Mouse (Mus musculus) kidney, embryonic 15.5 days (tissue): ENCODE data around the gene Acad9. TPM values are rescaled to one million over a fixed set of nuclear protein-coding genes. Genes with fewer than 3 reads are reported as not detected.
"Not testable (repeated sequence)": the region's sequence is repeated elsewhere in the genome, so short reads cannot be mapped to it uniquely, and the experiment has no call there.

Source experiments
- ATAC-seq: fragments of 200-750 bp; cut with Nextera tagmentation; replicated peaks from 2 replicates; pipeline ENCODE4 v1.8.0; 2017; ENCODE audit warnings: moderate TSS enrichment; ENCODE audit not compliant: low FRiP score
- H3K27ac ChIP-seq: fragments of 300-500 bp; sonication (generic); 2 replicates; pipeline ENCODE4 v1.5.1; 2015; ENCODE audit warnings: mild to moderate bottlenecking, inconsistent platforms
- H3K27me3 ChIP-seq: fragments of 300-500 bp; sonication (generic); 2 replicates; pipeline ENCODE4 v1.6.1; 2015; ENCODE audit warnings: inconsistent platforms
- H3K36me3 ChIP-seq: fragments of 300-500 bp; sonication (generic); 2 replicates; pipeline ENCODE4 v1.6.1; 2015; ENCODE audit warnings: inconsistent platforms
- H3K4me1 ChIP-seq: fragments of 300-500 bp; sonication (generic); 2 replicates; pipeline ENCODE4 v1.6.1; 2015; ENCODE audit warnings: inconsistent platforms
- H3K4me2 ChIP-seq: fragments of 300-500 bp; sonication (generic); 2 replicates; pipeline ENCODE4 v1.6.1; 2015; ENCODE audit warnings: moderate library complexity, mild to moderate bottlenecking, inconsistent platforms
- H3K4me3 ChIP-seq: fragments of 300-500 bp; sonication (generic); replicated peaks from 2 replicates; pipeline ENCODE4 v1.5.1; 2015; ENCODE audit warnings: mild to moderate bottlenecking, inconsistent platforms
- H3K9ac ChIP-seq: fragments of 300-500 bp; sonication (generic); 2 replicates; pipeline ENCODE4 v1.6.1; 2015; ENCODE audit warnings: mild to moderate bottlenecking, inconsistent platforms
- H3K9me3 ChIP-seq: fragments of 300-500 bp; sonication (generic); replicated peaks from 2 replicates; pipeline ENCODE4 v1.6.1; 2016; ENCODE audit warnings: inconsistent platforms
- WGBS: fragments of 180-500 bp; shearing (Covaris S2); methylation state at CpG from one replicate; pipeline ENCODE4 v1.1.7; 2015; ENCODE audit warnings: mixed read lengths; 5-methylcytosine and 5-hydroxymethylcytosine counted together
- polyA plus RNA-seq: library from polyadenylated mRNA; unstranded; fragments of >200 nt; fragmentation: Nextera tagmentation; extraction: Ambion mirVana; gene quantifications from 2 replicates; pipeline ENCODE4 v1.2.1, GENCODE M21; 2015

Acad9 gene
- polyA plus RNA-seq, 1 experiment from 2014 or later: 88.1 TPM

GRCm38 (mm10) chr3:36116076-36116475 is 50.3 kb downstream of the Acad9 start:
- H3K36me3 ChIP-seq: no peaks in the 10 kb centered on the region
- H3K4me1 ChIP-seq: no peaks in the 10 kb centered on the region
- WGBS: 87% methylated on average over 4 of the region's 4 CpGs
- no peak overlapping the region for H3K4me2 ChIP-seq
- no peak for ATAC-seq
- no peak overlapping the region for H3K9ac ChIP-seq
- no peak overlapping the region for H3K4me3 ChIP-seq
- no peaks in the 10 kb centered on the region for H3K27me3 ChIP-seq
- no peak overlapping the region for H3K27ac ChIP-seq
- no peaks in the 10 kb centered on the region for H3K9me3 ChIP-seq

- H3K4me1 ChIP-seq: no peaks in the 10 kb centered on the region
- H3K4me3 ChIP-seq: no peak overlapping the region
- no peak overlapping the region for H3K4me2 ChIP-seq
- no peak overlapping the region for H3K9ac ChIP-seq
- H3K27me3 ChIP-seq: no peaks in the 10 kb centered on the region
- ATAC-seq: no peak
- H3K36me3 ChIP-seq: no peaks in the 10 kb centered on the region
- no peak overlapping the region for H3K27ac ChIP-seq
- no peaks in the 10 kb centered on the region for H3K9me3 ChIP-seq
These were observed 54.1 kb downstream of the Acad9 start for GRCm38 (mm10) chr3:36119684-36120548.

DNA sequence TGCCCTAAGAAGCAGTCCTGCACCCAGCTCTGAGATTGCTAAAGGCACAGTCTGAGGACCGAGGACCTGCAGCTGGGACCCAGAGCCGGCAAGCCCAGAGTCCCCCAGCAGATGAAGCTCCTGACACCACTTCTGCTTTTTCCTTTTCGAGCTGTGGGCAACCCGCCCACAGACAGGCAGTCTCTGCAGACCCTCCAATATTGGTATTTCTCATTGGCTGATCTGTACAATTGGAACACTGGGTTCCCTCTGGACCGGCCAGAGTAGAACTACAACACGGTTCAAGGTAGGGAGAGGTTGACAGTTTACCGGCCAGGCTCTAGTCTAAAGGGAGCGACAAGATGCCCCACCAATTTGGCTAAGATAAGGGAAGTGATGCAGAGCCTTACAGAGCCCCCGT is 60.4 kb downstream of the Acad9 start:
- not testable (repeated sequence) for H3K9ac ChIP-seq, ATAC-seq
- WGBS: 95% methylated on average over 9 of the region's 9 CpGs

GRCm38 (mm10) chr3:36136152-36136551 is 70.4 kb downstream of the Acad9 start:
- no peaks in the 10 kb centered on the region for H3K27me3 ChIP-seq
- H3K27ac ChIP-seq: no peak overlapping the region
- H3K9ac ChIP-seq: no peak overlapping the region
- no peaks in the 10 kb centered on the region for H3K9me3 ChIP-seq
- H3K4me1 ChIP-seq: no peaks in the 10 kb centered on the region
- ATAC-seq: no peak
- no peak overlapping the region for H3K4me3 ChIP-seq
- H3K4me2 ChIP-seq: no peak overlapping the region
- no peaks in the 10 kb centered on the region for H3K36me3 ChIP-seq

More for the DNA sequence above, 60.4 kb downstream of the Acad9 start:
- H3K4me3 ChIP-seq, H3K9me3 ChIP-seq, H3K4me2 ChIP-seq, H3K27me3 ChIP-seq, H3K27ac ChIP-seq, H3K36me3 ChIP-seq, H3K4me1 ChIP-seq: not testable (repeated sequence)

DNA sequence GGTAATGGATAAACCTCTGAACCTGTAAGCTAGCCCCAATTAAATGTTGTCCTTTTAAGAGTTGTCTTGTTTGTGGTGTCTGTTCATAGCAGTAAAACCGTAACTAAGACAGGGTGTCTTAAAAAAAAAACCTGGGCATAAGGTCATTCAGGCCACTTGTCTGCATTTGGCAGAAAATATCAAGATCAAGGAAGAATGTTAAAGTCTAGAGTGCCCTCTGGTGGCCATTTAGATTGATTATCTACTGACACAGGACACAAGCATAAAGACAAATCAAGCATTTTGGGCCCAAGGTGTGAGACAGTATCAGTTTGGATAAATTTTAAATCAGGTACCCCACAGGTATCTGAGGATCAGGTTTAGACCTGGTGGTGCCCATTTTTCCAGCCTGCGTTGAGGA is 71.8 kb downstream of the Acad9 start:
- ATAC-seq: no peak
- Histone ChIP-seq H3K4me2 (no peak overlapping the region), H3K4me1 (no peaks in the 10 kb centered on the region), H3K27me3 (no peaks in the 10 kb centered on the region), H3K4me3 (no peak overlapping the region), H3K36me3 (no peaks in the 10 kb centered on the region), H3K27ac (no peak overlapping the region), H3K9ac (no peak overlapping the region), H3K9me3 (no peaks in the 10 kb centered on the region)
- WGBS: 45% methylated on average over 2 of the region's 2 CpGs

- Histone ChIP-seq H3K27me3 (no peaks in the 10 kb centered on the region), H3K4me1 (no peaks in the 10 kb centered on the region), H3K27ac (no peak overlapping the region), H3K4me2 (no peak overlapping the region), H3K36me3 (no peaks in the 10 kb centered on the region), H3K9me3 (no peaks in the 10 kb centered on the region), H3K4me3 (no peak overlapping the region), H3K9ac (no peak overlapping the region)
- 81% methylated on average over 1 of the region's 1 CpGs for WGBS
- no peak for ATAC-seq
These were observed 72.4 kb downstream of the Acad9 start for GRCm38 (mm10) chr3:36138171-36138660.

DNA sequence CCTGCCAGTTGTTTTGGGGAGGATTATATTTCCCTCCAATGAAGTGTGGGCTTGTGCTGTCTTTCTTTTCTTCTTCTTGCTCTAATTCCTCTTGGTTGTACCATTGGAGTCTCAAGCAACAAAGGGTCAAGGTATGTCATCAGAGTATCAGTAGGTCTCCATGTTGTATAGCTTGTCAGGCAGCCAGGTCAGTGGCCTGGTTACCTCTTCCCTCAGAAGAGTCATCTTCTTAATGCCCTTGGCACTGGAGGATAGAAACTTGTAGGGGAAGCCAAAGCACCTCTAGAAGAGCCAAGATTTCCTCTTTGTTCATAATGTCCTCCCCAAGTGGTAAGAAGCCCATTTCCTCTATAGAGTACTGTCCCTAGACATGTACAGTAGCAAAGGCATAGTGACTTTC is 73.2 kb downstream of the Acad9 start:
- Histone ChIP-seq H3K9ac (no peak overlapping the region), H3K27me3 (no peaks in the 10 kb centered on the region)
- no peak for ATAC-seq

More for the DNA sequence above, 73.2 kb downstream of the Acad9 start:
- Histone ChIP-seq H3K27ac (no peak overlapping the region), H3K4me1 (no peaks in the 10 kb centered on the region), H3K36me3 (no peaks in the 10 kb centered on the region), H3K4me2 (no peak overlapping the region), H3K4me3 (no peak overlapping the region), H3K9me3 (no peaks in the 10 kb centered on the region)

Other genes with a start within 250 kb of the Acad9 start
- gene Dcun1d1, start 128.5 kb upstream of the Acad9 start, polyA plus RNA-seq: 93.1 and 95.5 TPM in 2 replicates
- 50.4 and 56.8 TPM in 2 replicates for gene Mccc1, start 65.3 kb upstream of the Acad9 start, polyA plus RNA-seq
- gene Ccdc144b, start 12.4 kb upstream of the Acad9 start, polyA plus RNA-seq: not detected in 2 replicates
- 7.6 and 9.0 TPM in 2 replicates for gene D3Ertd254e, start 85.0 kb downstream of the Acad9 start, polyA plus RNA-seq
- gene Qrfpr, start 156.3 kb downstream of the Acad9 start, polyA plus RNA-seq: not detected in 2 replicates